Mouse (Mus musculus) ovary, adult 18-20 months (tissue): ENCODE results near the gene Sumo2.
A peak's percentile ranks its signal among the peaks of the same experiment; 100 is the strongest.
"Not testable (repeated sequence)": the region's sequence is repeated elsewhere in the genome, so short reads cannot be mapped to it uniquely, and the experiment has no call there.

Experiments
- DNase-seq: peaks from one replicate; pipeline ENCODE4 v3.0.0; 2022; ENCODE audit warnings: low spot score, mixed read lengths

Sumo2 gene

GRCm38 (mm10) chr11:115536038-115536681 is at the start of gene Sumo2:
Sumo2 (minus strand) TSS chr11:115536276.
- peak; percentile 94 for DNase-seq

- DNase-seq, result no peak
These were observed 49.6 kb upstream of the Sumo2 start for GRCm38 (mm10) chr11:115585573-115586100.

GRCm38 (mm10) chr11:115584376-115585073 is 48.4 kb upstream of the Sumo2 start:
- DNase-seq, result no peak

GRCm38 (mm10) chr11:115582913-115583606 is 47.0 kb upstream of the Sumo2 start:
- no peak for DNase-seq

- no peak for DNase-seq
These were observed 43.0 kb upstream of the Sumo2 start for GRCm38 (mm10) chr11:115579080-115579479.

- DNase-seq, result no peak
These were observed 28.9 kb upstream of the Sumo2 start for GRCm38 (mm10) chr11:115564961-115565360.

- peak; percentile 94 for DNase-seq
These were observed 28.2 kb upstream of the Sumo2 start, which contains the start of gene Nup85 for GRCm38 (mm10) chr11:115564064-115564809. Nup85 (plus strand) TSS chr11:115564434.

GRCm38 (mm10) chr11:115563406-115563805 is 27.3 kb upstream of the Sumo2 start:
- no peak for DNase-seq

GRCm38 (mm10) chr11:115555717-115556116 is 19.6 kb upstream of the Sumo2 start:
- no peak for DNase-seq

GRCm38 (mm10) chr11:115552783-115553182 is 16.7 kb upstream of the Sumo2 start:
- DNase-seq, result no peak

- no peak for DNase-seq
These were observed 7.5 kb upstream of the Sumo2 start for GRCm38 (mm10) chr11:115543571-115543970.

GRCm38 (mm10) chr11:115538045-115538444 is 2.0 kb upstream of the Sumo2 start:
- no peak for DNase-seq

GRCm38 (mm10) chr11:115536856-115537568 is 936 bp upstream of the Sumo2 start:
- DNase-seq, result peak; percentile 45

- peak; percentile 38 for DNase-seq
These were observed 557 bp downstream of the Sumo2 start for GRCm38 (mm10) chr11:115535401-115536037.

- no peak for DNase-seq
These were observed 1.2 kb downstream of the Sumo2 start for GRCm38 (mm10) chr11:115534759-115535371.

GRCm38 (mm10) chr11:115526446-115526845 is 9.6 kb downstream of the Sumo2 start:
- not testable (repeated sequence) for DNase-seq

- no peak for DNase-seq
These were observed 13.4 kb downstream of the Sumo2 start for GRCm38 (mm10) chr11:115522703-115523102.

- no peak for DNase-seq
These were observed 13.8 kb downstream of the Sumo2 start for GRCm38 (mm10) chr11:115522238-115522637.

- DNase-seq, result no peak
These were observed 15.0 kb downstream of the Sumo2 start for GRCm38 (mm10) chr11:115521080-115521479.

- no peak for DNase-seq
These were observed 15.9 kb downstream of the Sumo2 start for GRCm38 (mm10) chr11:115520218-115520617.
